Mouse (Mus musculus) forebrain, embryonic 10.5 days (tissue): ENCODE results near the gene Gas2. TPM values are rescaled to one million over a fixed set of nuclear protein-coding genes. Genes with fewer than 3 reads are reported as not detected.

ENCODE experiments used
- DNase-seq: peaks from one replicate; pipeline ENCODE4 v3.0.0-alpha.2; 2017; ENCODE audit warnings: low spot score; ENCODE audit errors: extremely low spot score
- H3K27ac ChIP-seq: fragments of 300-500 bp; sonication (generic); 2 replicates; pipeline ENCODE4 v1.5.1; 2016; ENCODE audit warnings: mild to moderate bottlenecking
- H3K27me3 ChIP-seq: fragments of 300-500 bp; sonication (generic); 2 replicates; pipeline ENCODE4 v1.6.1; 2016; ENCODE audit warnings: mild to moderate bottlenecking; ENCODE audit not compliant: poor library complexity, severe bottlenecking
- H3K36me3 ChIP-seq: fragments of 300-500 bp; sonication (generic); replicated peaks from 2 replicates; pipeline ENCODE4 v1.6.1; 2016; ENCODE audit warnings: mild to moderate bottlenecking, moderate library complexity
- H3K4me1 ChIP-seq: fragments of 300-500 bp; sonication (generic); 2 replicates; pipeline ENCODE4 v1.6.1; 2016
- H3K4me3 ChIP-seq: fragments of 300-500 bp; sonication (generic); 2 replicates; pipeline ENCODE4 v1.5.1; 2016; ENCODE audit warnings: mild to moderate bottlenecking, moderate library complexity
- H3K9me3 ChIP-seq: fragments of 300-500 bp; sonication (generic); 2 replicates; pipeline ENCODE4 v1.6.1; 2016; ENCODE audit warnings: mild to moderate bottlenecking, moderate library complexity
- WGBS: fragments of 180-500 bp; shearing (Covaris S2); methylation state at CpG from one replicate; pipeline ENCODE4 v1.1.7; 2016; 5-methylcytosine and 5-hydroxymethylcytosine counted together
- polyA plus RNA-seq: library from polyadenylated mRNA; unstranded; fragments of >200 nt; fragmentation: Nextera tagmentation; extraction: Ambion mirVana; gene quantifications from 2 replicates; pipeline ENCODE4 v1.2.1, GENCODE M21; 2016

The Gas2 gene
- polyA plus RNA-seq, 1 experiment from 2014 or later, result 27.6 TPM

- DNase-seq, result no peak
- 94% methylated on average over 1 of the region's 1 CpGs for WGBS
These were observed 30.6 kb downstream of the Gas2 start for GRCm38 (mm10) chr7:51892224-51892965.

DNA sequence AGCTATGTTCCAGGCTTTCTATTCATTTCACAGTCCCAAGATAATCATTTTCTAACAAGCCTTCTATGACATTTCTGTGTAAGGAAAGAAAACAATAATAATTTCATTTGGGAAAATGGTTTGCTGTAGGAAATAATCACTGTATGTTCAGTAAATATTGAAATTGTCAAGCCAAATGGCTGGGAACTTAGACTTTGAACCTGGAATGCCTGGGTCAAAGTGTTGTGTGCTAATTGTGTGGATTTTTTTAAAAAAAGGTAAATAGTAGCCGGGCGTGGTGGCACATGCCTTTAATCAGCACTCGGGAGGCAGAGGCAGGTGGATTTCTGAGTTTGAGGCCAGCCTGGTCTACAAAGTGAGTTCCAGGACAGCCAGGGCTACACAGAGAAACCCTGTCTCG is 31.2 kb downstream of the Gas2 start:
- H3K27ac ChIP-seq, result no peak overlapping the region
- 86% methylated on average over 4 of the region's 4 CpGs for WGBS

More at GRCm38 (mm10) chr7:51892224-51892965, 30.6 kb downstream of the Gas2 start:
- H3K4me3 ChIP-seq, result no peak overlapping the region
- H3K27ac ChIP-seq, result no peak overlapping the region
- H3K9me3 ChIP-seq, result no peaks in the 10 kb centered on the region
- no peaks in the 10 kb centered on the region for H3K4me1 ChIP-seq
- no peaks in the 10 kb centered on the region for H3K27me3 ChIP-seq
- H3K36me3 ChIP-seq, result no peaks in the 10 kb centered on the region

DNA sequence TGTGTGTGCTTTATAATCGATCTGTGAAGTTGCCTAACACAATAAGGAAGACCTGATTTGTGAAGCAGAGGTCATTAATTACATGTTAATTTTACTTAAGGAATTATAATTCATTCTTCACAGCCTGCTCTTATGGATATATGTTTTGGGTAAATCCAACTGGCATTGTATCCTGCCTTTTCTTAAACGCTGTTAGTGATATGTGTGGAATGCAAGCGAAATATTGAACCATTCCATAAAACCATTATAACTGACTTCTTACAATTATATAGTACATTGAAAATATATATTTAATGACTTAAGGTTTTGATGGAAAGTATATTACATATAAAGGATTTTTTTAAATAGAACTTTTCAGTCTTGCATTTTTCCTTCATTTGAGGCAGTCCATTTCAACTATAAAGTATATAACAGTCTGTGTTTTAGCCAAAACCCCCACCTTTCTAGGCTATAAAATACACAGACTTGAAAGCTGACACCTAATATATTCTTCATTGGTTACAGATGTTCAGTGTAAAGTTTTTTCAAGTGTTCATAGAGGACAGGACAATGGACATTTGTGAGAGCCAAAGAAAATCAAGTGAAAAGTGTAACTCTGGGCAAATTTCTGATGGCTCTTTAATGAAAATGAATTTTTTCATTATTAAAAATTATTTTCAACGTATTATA is 32.5 kb downstream of the Gas2 start:
- 81% methylated on average over 4 of the region's 4 CpGs for WGBS
- H3K9me3 ChIP-seq, result no peaks in the 10 kb centered on the region
- DNase-seq, result no peak

More for the DNA sequence above, 31.2 kb downstream of the Gas2 start:
- Histone ChIP-seq H3K4me3 (no peak overlapping the region), H3K9me3 (no peaks in the 10 kb centered on the region), H3K4me1 (no peaks in the 10 kb centered on the region), H3K36me3 (no peaks in the 10 kb centered on the region), H3K27me3 (no peaks in the 10 kb centered on the region)
- no peak for DNase-seq

DNA sequence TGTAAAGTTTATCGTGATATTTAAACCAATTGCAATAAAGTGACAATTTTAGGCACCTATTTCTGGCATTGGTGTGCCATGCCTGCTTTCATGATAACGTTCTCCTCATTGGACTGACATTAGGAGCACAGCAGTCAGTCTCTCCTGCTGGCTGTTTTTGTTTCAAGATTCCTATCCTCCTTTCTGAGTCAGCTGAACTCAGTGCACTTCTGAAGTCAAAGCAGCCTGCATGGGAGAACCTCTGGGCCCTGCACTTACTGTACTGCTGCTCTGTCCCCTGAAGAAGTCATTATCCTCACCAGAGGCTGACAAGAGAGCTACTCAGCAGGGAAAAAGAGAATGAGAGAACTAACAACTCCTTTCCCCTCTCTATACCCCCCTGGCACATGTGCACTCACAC is 33.1 kb downstream of the Gas2 start:
- Histone ChIP-seq H3K4me1 (no peaks in the 10 kb centered on the region), H3K36me3 (no peaks in the 10 kb centered on the region), H3K27ac (peak overlapping the region; percentile 25; the same call in 1 of the 2 replicates), H3K27me3 (no peaks in the 10 kb centered on the region), H3K4me3 (no peak overlapping the region), H3K9me3 (no peaks in the 10 kb centered on the region)
- 51% methylated on average over 2 of the region's 2 CpGs for WGBS
- DNase-seq, result no peak

More for the DNA sequence above, 32.5 kb downstream of the Gas2 start:
- Histone ChIP-seq H3K4me3 (no peak overlapping the region), H3K36me3 (no peaks in the 10 kb centered on the region), H3K27ac (no peak overlapping the region), H3K4me1 (no peaks in the 10 kb centered on the region), H3K27me3 (no peaks in the 10 kb centered on the region)

DNA sequence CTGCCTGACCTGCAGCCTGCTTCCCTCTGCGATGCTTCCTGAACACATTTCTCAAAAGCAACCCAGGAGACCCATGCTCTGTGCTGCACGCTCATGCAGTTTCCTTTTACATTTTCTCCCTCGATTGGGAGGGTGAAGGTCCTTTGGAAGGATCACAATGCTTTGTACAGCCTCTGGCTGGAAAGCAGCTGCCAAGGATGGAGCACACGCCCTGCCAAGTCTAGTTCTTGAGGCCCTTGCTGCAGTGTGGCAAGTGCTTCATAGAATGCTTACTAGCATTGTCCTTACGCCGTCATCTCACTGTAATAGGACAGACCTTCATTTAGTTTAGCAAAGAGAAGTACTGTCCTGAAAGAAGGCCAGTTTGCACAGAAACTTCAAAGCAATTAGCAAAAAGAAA is 37.3 kb downstream of the Gas2 start:
- 85% methylated on average over 6 of the region's 6 CpGs for WGBS
- H3K27ac ChIP-seq, result no peak overlapping the region
- no peaks in the 10 kb centered on the region for H3K36me3 ChIP-seq
- H3K27me3 ChIP-seq, result no peaks in the 10 kb centered on the region
- H3K4me1 ChIP-seq, result no peaks in the 10 kb centered on the region
- no peaks in the 10 kb centered on the region for H3K9me3 ChIP-seq
- H3K4me3 ChIP-seq, result no peak overlapping the region
- no peak for DNase-seq

DNA sequence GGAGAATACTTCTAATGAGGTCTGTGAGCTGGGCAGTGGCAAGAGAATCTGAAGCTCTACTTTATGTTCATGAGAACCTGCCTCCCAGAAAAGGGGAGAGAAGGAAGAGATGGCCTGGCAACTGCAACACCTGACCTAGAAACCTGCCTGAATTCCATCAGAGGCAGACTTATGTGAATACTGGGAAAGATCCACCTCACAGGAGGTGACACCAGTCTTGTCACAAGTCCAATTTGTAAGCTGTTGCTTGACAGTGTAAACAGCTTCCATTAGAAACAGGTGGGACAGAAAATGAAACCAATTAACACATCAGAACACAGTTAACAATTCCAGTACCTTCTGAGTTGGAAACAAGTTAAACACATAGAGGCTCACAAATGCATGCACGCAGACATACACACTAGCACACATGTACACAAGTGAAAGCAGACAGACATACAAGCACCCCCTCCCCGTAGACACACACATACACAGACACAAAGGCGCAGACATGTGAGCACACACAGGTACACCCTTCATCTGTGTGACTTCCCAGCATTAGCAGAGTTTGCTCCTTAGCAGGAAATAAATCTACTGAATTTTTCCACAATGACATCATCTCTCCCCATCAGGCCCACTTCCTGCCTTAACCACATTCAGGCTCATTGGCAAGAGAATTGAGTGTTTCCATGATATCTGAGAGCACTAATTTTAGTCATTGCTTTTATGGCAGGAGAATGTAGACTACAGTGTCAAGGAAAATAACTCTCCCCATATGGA is 51.7 kb downstream of the Gas2 start:
- no peak for DNase-seq
- H3K36me3 ChIP-seq, result no peaks in the 10 kb centered on the region
- H3K9me3 ChIP-seq, result no peaks in the 10 kb centered on the region
- H3K27me3 ChIP-seq, result no peaks in the 10 kb centered on the region
- WGBS, result 92% methylated on average over 3 of the region's 3 CpGs
- H3K27ac ChIP-seq, result no peak overlapping the region
- no peak overlapping the region for H3K4me3 ChIP-seq
- peaks cover 9% of the 10 kb centered on the region; the same call in 1 of the 2 replicates for H3K4me1 ChIP-seq

DNA sequence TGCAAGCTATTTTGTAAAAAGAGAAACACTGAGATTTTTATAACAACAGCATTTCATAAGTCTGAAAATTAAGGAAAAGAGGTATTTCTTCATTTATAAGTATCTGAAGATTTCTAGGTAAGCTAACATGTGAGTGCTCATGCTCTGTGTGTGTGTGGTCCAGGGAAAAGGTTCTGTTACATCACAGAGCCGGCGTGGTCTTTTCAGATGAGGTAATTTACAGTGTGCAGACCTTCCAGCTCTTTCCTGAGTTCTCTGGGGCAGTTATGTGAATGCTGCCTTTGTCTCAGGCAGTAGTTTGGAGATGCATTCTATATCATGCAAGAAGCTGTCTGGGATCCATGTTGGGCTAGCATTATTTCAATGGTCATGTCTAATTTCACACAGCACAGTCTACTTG is 52.3 kb downstream of the Gas2 start:
- H3K36me3 ChIP-seq, result no peaks in the 10 kb centered on the region
- WGBS, result 89% methylated on average over 2 of the region's 2 CpGs
- H3K27ac ChIP-seq, result no peak overlapping the region
- H3K4me1 ChIP-seq, result peaks cover 9% of the 10 kb centered on the region; the same call in 1 of the 2 replicates
- no peak overlapping the region for H3K4me3 ChIP-seq
- DNase-seq, result no peak
- no peaks in the 10 kb centered on the region for H3K9me3 ChIP-seq
- H3K27me3 ChIP-seq, result no peaks in the 10 kb centered on the region

GRCm38 (mm10) chr7:51928761-51929519 is 67.1 kb downstream of the Gas2 start:
- peak; percentile 14 for DNase-seq
- no peaks in the 10 kb centered on the region for H3K9me3 ChIP-seq
- peak overlapping the region; percentile 81 for H3K27ac ChIP-seq
- no peak overlapping the region; the same call in 1 of the 2 replicates for H3K4me3 ChIP-seq
- no peaks in the 10 kb centered on the region for H3K27me3 ChIP-seq
- no peaks in the 10 kb centered on the region for H3K36me3 ChIP-seq
- 51% methylated on average over 10 of the region's 10 CpGs for WGBS
- peaks cover 11% of the 10 kb centered on the region for H3K4me1 ChIP-seq

DNA sequence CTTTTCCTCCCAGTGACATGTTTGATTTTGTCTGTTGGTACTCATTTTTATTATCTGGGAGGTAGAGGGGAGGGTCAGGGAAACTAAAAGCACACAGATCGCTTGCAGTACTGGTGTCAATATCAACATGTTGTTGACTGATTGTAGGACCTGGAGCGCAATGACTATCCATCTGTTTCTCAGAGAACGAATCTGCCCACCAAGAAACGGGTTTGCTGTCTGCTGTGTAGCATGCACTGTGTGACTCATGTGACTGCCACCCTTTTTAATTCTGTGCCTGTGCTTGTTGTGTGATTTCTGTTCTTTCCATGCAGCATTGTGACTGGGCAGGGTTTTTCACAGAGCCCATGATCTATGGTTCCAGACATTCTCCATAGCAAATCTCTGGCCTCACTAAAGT is 69.4 kb downstream of the Gas2 start:
- WGBS, result 92% methylated on average over 4 of the region's 4 CpGs
- H3K36me3 ChIP-seq, result no peaks in the 10 kb centered on the region
- no peak overlapping the region for H3K27ac ChIP-seq

DNA sequence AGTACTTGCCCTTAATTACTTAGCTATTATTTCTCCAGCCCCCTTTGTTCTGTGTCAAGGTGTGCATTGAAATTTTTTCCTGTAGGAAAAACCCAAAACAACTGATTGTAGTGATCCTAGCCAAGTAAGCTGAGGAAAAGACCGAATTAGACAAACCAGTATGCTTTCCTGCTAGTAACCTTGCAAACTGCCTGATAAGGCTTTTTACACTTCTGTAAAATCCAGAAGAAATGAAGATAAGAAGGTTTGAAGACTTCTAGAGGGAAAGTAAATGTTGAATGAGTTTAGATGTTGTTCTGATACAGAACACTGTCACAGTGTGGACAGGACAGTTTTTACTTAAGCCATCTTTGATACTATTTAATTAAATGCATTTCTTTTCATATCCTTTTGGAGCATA is 75.5 kb downstream of the Gas2 start:
- H3K4me3 ChIP-seq, result no peak overlapping the region
- 93% methylated on average over 1 of the region's 1 CpGs for WGBS
- DNase-seq, result no peak
- H3K9me3 ChIP-seq, result no peaks in the 10 kb centered on the region
- no peaks in the 10 kb centered on the region for H3K27me3 ChIP-seq
- H3K27ac ChIP-seq, result no peak overlapping the region
- H3K4me1 ChIP-seq, result no peaks in the 10 kb centered on the region
- no peaks in the 10 kb centered on the region for H3K36me3 ChIP-seq

More for the DNA sequence above, 69.4 kb downstream of the Gas2 start:
- H3K4me3 ChIP-seq, result no peak overlapping the region
- no peak for DNase-seq
- no peaks in the 10 kb centered on the region for H3K27me3 ChIP-seq
- no peaks in the 10 kb centered on the region for H3K9me3 ChIP-seq
- H3K4me1 ChIP-seq, result peaks cover 11% of the 10 kb centered on the region

- 85% methylated on average over 2 of the region's 2 CpGs for WGBS
- Histone ChIP-seq H3K4me1 (no peaks in the 10 kb centered on the region), H3K27ac (no peak overlapping the region), H3K4me3 (no peak overlapping the region), H3K27me3 (no peaks in the 10 kb centered on the region), H3K36me3 (no peaks in the 10 kb centered on the region), H3K9me3 (no peaks in the 10 kb centered on the region)
- DNase-seq, result no peak
These were observed 78.6 kb downstream of the Gas2 start for GRCm38 (mm10) chr7:51940461-51940860.

DNA sequence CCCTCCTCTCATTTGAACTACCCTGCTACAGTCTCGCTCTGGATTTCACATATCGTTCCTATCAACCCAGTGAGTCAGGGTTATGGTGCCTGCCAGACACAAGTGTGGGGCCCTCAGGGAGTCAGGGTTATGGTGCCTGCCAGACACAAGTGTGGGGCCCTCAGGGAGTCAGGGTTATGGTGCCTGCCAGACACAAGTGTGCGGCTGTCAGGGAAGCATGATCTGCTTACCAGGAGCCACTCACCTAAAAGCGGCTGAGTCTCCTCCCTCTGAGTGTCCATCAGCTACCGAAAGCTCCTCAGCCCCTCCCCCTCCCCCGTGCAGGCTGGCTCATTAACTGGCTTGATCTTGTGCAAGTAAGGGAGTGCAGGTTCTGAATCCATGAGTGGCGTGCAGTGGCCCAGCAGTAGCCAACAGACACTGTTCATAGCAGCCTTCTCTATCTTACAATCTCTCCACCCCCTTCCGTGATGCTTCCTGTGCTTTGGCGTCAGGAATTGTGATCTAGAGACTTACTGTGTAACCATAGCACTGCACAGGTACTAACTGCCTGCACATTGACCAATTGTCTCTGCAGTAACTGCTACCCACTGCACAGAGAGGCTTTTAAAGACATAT is 93.7 kb downstream of the Gas2 start:
- Histone ChIP-seq H3K4me3 (no peak overlapping the region), H3K27ac (no peak overlapping the region), H3K36me3 (peaks cover 4% of the 10 kb centered on the region; the same call in 1 of the 2 replicates), H3K27me3 (no peaks in the 10 kb centered on the region), H3K9me3 (no peaks in the 10 kb centered on the region), H3K4me1 (peaks cover 16% of the 10 kb centered on the region)
- WGBS, result 55% methylated on average over 9 of the region's 9 CpGs
- no peak for DNase-seq
